Mouse (Mus musculus) hindlimb bud, embryonic 11.5 days (tissue): Measurements from ENCODE around the gene Ush1g.

Experiments used
- DNase-seq: peaks from one replicate; pipeline ENCODE4 v3.0.0-alpha.2; 2012; ENCODE audit warnings: low read depth, low spot score; ENCODE audit errors: extremely low spot score

Gene Ush1g

GRCm38 (mm10) chr11:115334531-115334930, 12.7 kb upstream of the Ush1g start, which contains the start of gene Otop3:
TSS of gene Otop3 (plus strand) at chr11:115334731.
- DNase-seq, result no peak

GRCm38 (mm10) chr11:115329339-115329738, 7.5 kb upstream of the Ush1g start:
- DNase-seq, result no peak

- DNase-seq, result no peak
Measured at GRCm38 (mm10) chr11:115326730-115327129, 4.9 kb upstream of the Ush1g start.

DNA sequence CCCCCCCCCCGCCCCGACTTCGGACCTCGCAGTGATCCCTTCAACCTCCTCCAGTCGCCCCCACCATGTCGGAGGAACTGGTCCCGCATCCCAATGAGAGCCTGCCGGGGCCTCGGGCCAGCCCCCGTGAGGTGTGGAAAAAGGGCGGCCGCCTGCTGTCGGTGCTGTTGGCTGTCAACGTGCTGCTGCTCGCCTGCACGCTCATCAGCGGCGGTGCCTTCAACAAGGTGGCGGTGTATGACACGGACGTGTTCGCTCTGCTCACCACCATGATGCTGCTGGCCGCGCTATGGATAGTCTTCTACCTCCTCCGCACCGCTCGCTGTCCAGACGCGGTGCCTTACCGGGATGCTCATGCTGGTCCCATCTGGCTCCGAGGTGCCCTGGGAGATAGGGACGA, 1.5 kb upstream of the Ush1g start:
- DNase-seq, result no peak

GRCm38 (mm10) chr11:115319704-115320383, 2.0 kb downstream of the Ush1g start:
- no peak for DNase-seq

DNA sequence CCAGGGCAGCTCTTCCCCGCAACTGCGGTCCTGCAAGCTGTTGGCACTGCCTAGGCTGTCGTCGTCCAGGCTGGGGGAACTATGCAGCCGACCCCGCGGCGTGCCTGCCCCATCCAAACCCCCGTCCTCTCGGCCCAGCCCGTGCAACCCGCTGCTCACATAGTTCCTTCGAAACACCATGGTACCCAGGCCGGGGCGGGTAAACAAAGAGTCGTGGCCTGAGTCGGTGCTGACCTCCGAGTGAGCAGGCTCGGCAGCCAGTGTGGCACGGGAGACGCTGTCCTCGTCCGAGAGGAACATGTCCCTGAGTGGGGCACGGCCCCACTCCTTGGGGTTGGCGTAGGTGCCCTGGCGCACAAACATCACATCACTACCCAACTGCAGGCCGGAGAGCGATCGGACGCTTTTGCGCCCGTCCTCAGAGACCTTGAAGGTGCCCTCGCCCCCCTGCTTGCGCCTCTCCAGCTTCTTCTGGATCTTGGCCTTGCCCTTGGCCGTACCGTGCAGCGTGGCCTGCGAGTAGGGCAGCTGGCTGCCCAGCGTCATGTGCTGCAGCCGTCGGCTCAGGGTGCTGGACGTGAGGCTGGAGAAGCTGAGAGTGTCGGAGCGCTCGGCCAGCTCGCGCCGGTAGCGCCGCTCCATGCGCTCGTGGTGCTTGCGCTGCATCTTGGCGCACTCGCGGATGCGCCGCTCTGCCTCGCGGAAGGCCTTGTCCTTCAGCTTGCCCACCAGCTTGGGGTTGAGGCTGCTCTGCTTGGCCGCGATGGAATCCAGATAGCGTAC, 3.4 kb downstream of the Ush1g start:
- DNase-seq, result no peak

GRCm38 (mm10) chr11:115317204-115317603, 4.6 kb downstream of the Ush1g start:
- DNase-seq, result no peak

GRCm38 (mm10) chr11:115314249-115314648, 7.6 kb downstream of the Ush1g start:
- no peak for DNase-seq

DNA sequence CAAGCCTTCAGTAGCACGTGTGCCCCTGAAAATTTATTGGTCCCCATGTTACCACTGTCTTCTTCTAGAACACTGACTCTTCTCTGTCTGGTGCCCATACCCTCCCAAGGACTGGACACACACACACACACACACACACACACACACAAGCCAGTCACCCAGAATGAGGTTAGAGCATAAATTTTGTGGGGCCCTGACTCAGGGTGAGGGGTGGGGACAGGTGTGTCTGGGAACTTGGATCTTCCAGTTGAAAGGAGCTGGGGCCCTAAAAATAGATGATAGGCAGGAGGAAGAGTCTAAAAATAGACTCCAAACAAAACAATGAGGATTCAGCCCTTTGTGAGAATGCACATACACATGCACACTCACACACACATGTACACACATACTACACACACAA, 13.1 kb downstream of the Ush1g start:
- DNase-seq, result no peak

GRCm38 (mm10) chr11:115306863-115307262, 15.0 kb downstream of the Ush1g start, which contains the start of gene Otop2:
TSS of gene Otop2 (plus strand) at chr11:115307163.
- DNase-seq, result no peak

- DNase-seq, result no peak
Measured at GRCm38 (mm10) chr11:115303167-115303566, 18.7 kb downstream of the Ush1g start.

DNA sequence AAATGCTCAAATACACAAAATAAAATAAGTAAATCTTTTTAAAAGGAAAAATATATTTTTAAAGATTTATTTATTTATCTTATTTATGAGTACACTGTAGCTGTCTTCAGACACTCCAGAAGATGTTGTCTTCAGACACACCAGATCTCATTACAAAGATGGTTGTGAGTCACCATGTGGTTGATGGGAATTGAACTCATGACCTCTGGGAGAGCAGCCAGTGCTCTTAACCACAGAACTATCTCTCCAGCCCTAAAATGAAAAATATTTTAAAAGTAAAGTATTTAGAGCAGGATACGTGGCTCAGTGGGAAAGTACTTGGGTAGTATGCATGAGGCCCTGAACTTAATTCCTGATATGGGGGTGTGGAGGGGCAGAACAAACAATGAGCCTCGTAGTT, 20.5 kb downstream of the Ush1g start:
- DNase-seq, result no peak

DNA sequence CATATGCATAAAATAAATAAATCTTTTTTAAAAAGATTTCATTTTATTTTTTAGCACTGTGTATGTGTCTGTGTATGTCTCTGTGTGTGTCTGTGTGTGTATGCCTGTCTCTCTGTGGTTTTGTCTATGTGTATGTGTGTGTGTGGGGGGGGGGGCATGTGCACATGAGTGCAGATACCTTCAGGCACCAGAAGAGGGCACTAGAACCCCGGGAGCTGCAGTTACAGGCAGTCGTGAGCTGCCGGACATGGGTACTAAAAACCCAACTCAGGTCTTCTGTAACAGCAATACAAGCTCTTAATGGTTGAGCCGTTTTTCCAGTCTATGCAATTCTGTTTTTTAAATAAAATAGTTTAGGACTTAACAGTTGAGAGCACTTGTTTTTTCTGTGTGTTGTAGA, 21.1 kb downstream of the Ush1g start:
- no peak for DNase-seq

GRCm38 (mm10) chr11:115298160-115298559, 23.7 kb downstream of the Ush1g start:
- DNase-seq, result no peak

GRCm38 (mm10) chr11:115297214-115297826, 24.5 kb downstream of the Ush1g start, which contains the start of gene Fads6:
TSS of gene Fads6 (minus strand) at chr11:115297663.
- DNase-seq, result no peak

DNA sequence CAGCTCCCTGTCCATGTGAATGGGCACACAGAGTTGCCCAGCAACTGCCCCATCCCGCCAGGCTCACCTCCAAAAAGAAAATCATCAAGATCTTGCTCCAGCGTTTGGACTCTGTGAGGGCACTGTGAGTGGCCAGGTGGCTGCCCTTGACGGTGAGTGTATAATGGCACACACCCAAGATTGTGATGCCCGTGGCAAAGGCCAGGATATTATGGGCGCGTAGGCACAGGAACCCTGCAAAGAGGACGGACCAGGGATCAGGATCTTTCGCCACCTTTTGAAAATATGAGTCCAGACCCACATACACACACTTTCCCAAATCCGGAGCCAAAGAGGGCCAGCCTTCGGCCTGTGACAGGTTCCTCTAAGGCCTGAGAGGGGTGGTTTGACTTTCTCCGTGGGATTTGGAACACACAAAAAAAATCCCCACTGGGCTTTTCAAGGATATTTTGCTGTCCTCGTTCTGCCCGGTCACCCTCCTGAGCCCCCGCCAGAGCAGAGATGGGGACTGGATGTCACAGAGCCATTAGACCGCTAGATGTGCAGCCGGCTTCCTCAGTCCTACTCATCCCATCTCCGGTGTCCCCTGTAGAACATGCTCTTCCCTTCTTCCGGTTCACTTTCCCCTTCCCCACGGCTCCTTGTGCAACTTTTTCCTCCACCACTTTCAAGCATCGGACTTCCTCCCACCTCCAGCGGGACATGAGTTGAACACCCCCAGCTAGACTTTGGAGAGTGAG, 25.2 kb downstream of the Ush1g start:
- no peak for DNase-seq

- DNase-seq, result no peak
Measured at GRCm38 (mm10) chr11:115295939-115296338, 25.9 kb downstream of the Ush1g start.

DNA sequence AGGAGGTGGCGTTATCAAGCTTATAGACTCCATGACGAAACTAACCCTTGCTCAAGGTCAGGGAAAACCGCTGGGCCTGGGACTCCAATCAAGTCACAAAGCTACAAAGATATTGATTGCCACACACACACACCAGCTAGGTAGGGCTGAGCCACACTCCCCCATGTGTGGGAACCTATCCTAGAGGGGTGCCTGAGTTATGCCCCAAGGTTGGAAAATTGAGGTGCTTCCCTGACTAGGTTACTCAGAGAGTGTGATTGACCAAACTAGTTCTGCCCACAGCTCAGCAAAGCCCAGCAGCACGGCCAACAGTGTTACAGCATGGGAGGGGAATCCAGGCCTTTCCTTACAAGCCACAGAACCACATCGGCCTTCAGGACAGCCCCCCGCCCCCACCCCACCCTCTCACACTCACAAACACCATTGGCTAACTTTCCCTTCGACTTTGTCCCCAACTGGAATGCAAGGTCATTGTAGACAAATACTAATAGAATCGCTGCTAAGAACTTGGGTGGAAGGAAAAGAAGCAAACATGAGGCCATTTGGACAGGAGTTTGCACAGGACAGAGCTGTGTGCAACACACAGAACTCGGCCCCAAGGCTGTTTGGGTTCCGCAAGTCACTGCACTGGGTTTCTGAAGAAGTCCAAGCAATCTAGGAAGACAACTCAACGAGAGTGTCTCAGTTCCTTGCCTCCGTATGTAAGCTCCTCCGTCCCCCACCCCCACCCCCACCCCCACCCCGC, 29.0 kb downstream of the Ush1g start:
- no peak for DNase-seq

- no peak for DNase-seq
Measured at GRCm38 (mm10) chr11:115291503-115291902, 30.3 kb downstream of the Ush1g start.

- DNase-seq, result no peak
Measured at GRCm38 (mm10) chr11:115290919-115291318, 30.9 kb downstream of the Ush1g start.
